Mouse (Mus musculus) heart, embryonic 10.5 days (tissue): ENCODE measurements at regions not wholly inside any gene's neighbourhood (a gene's known extent, or its start where the extent isn't known, plus 50 kb on each side); places are given as distances from the start of the nearest gene placed in this dataset.
"Not testable (repeated sequence)": the region's sequence is repeated elsewhere in the genome, so short reads cannot be mapped to it uniquely, and the experiment has no call there.

ENCODE experiments used
- DNase-seq: peaks from one replicate; pipeline ENCODE4 v3.0.0-alpha.2; 2017; ENCODE audit warnings: low spot score
- H3K27ac ChIP-seq: fragments of 300-500 bp; sonication (generic); 2 replicates; pipeline ENCODE4 v1.5.1; 2016; ENCODE audit warnings: mild to moderate bottlenecking
- H3K27me3 ChIP-seq: fragments of 300-500 bp; sonication (generic); 2 replicates; pipeline ENCODE4 v1.6.1; 2016; ENCODE audit warnings: mild to moderate bottlenecking; ENCODE audit not compliant: poor library complexity, insufficient read depth, severe bottlenecking
- H3K36me3 ChIP-seq: fragments of 300-500 bp; sonication (generic); 2 replicates; pipeline ENCODE4 v1.6.1; 2016; ENCODE audit warnings: mild to moderate bottlenecking, moderate library complexity
- H3K4me1 ChIP-seq: fragments of 300-500 bp; sonication (generic); 2 replicates; pipeline ENCODE4 v1.6.1; 2016; ENCODE audit warnings: mild to moderate bottlenecking
- H3K4me3 ChIP-seq: fragments of 300-500 bp; sonication (generic); 2 replicates; pipeline ENCODE4 v1.5.1; 2016; ENCODE audit warnings: mild to moderate bottlenecking, moderate library complexity
- H3K9me3 ChIP-seq: fragments of 300-500 bp; sonication (generic); 2 replicates; pipeline ENCODE4 v1.6.1; 2016; ENCODE audit warnings: mild to moderate bottlenecking, moderate library complexity
- WGBS: fragments of 180-500 bp; shearing (Covaris S2); methylation state at CpG from one replicate; pipeline ENCODE4 v1.1.7; 2016; 5-methylcytosine and 5-hydroxymethylcytosine counted together

DNA sequence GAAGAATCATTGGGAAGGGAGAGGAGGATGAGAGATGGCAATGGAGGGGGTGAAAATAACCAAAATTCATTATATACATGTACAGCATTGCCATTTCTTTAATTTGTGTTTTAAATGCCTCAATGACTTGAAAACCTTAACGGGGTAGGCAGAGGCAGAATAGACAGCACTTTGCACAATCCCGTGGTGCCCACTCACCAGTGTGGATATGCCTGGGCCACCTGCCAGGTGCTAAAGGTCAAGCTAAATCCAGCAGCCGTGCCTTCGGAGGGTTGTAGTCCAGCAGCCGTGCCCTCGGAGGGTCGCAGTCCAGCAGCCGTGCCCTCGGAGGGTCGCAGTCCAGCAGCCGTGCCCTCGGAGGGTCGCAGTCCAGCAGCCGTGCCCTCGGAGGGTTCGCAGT, 182.0 kb downstream of the Srek1 start:
- DNase-seq = no peak

DNA sequence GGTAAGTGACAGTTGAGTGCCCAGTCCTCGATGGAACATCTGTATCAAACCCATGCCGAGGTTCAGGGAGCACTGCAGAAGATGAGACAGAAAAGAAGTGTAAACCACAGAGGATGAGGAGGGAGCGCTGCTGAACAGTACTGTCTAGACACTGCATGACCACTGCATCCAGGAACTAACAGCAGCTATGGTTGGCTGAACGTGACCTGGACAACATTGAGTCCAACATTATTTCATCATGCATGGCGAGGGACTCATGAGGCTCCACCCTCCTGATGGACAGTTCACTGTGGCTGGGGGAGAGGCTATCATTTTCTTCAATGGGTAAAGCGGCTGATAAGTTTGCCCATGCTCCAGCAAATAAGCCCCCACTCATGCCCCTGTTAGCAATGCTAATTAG, 182.5 kb downstream of the Srek1 start:
- H3K9me3 ChIP-seq = no peaks in the 10 kb centered on the region
- H3K36me3 ChIP-seq = no peaks in the 10 kb centered on the region
- no peaks in the 10 kb centered on the region for H3K27me3 ChIP-seq
- DNase-seq = no peak
- H3K27ac ChIP-seq = no peak overlapping the region
- WGBS = 85% methylated on average over 6 of the region's 6 CpGs
- H3K4me1 ChIP-seq = 0 out of 2 replicates have a peak, but pooled peaks cover 4% of the 10 kb centered on the region
- H3K4me3 ChIP-seq = no peak overlapping the region

More for the DNA sequence above, 182.0 kb downstream of the Srek1 start:
- no peak overlapping the region for H3K4me3 ChIP-seq
- H3K9me3 ChIP-seq = no peaks in the 10 kb centered on the region
- 91% methylated on average over 16 of the region's 16 CpGs for WGBS
- no peak overlapping the region for H3K27ac ChIP-seq
- no peaks in the 10 kb centered on the region for H3K36me3 ChIP-seq
- H3K4me1 ChIP-seq = 0 out of 2 replicates have a peak, but pooled peaks cover 4% of the 10 kb centered on the region
- no peaks in the 10 kb centered on the region for H3K27me3 ChIP-seq

DNA sequence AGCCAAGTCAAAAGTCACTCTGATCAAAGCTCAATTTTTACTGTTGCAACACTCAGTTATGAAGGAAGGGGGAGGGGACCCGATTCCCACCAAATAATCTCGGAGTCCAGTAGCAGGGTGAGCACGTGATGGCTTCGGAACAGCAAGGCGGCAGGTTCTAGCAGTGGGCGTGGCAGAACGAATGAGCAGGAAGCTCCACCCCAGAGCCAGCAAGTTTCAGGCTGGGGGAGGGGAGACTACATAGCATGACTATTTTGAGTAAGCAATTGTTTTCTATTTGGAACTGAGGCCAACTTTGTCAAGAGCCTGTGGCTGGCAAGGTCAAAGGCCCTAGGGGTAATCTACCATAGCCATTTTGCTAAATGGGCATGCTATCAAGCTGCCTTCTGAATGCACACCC, 183.0 kb downstream of the Srek1 start:
- not testable (repeated sequence) for DNase-seq, H3K36me3 ChIP-seq, H3K4me1 ChIP-seq, H3K27me3 ChIP-seq, H3K9me3 ChIP-seq, H3K4me3 ChIP-seq, H3K27ac ChIP-seq
- 63% methylated on average over 7 of the region's 7 CpGs for WGBS

DNA sequence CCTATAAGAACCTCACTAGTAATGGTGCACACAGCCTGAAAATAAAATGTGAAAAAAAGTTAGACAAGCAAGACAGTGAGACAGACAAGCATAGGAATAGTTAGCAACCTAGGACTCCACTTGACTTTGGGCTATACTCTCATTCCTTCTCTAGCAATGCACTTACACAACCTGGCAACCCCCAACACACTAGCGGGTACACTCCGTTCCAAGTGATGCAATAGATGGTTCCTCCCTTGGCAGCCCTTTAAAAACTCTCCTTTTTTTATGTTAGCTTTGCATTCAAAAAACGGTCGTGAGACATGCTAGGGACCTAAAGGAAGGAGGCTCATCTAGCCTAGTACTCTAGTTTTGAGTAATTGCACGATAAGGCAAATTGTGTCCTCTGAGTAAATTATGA, 184.8 kb downstream of the Srek1 start:
- no peak for DNase-seq
- Histone ChIP-seq H3K27me3 (no peaks in the 10 kb centered on the region), H3K9me3 (no peaks in the 10 kb centered on the region), H3K27ac (no peak overlapping the region), H3K36me3 (no peaks in the 10 kb centered on the region), H3K4me3 (no peak overlapping the region), H3K4me1 (0 out of 2 replicates have a peak, but pooled peaks cover 4% of the 10 kb centered on the region)
- WGBS = 89% methylated on average over 5 of the region's 5 CpGs

DNA sequence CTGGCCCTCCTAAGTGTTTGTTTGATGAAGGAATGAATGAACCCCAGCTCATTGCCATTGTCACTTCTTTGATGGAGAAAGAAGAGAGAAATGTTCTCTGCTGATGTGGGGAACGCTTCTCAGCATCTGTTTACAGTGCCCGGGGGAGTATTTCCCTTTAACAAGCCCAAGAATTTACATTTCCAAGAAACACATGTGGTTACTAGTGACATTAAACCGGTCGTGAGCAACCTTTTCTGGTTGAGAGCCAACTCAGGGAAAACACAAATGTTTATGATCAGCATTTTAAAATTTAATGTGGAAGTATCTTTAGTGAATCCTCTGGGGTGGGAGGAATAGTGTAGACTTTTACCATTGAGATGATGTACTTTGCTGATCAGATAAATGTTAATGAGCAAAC, 197.6 kb downstream of the Srek1 start:
- no peaks in the 10 kb centered on the region for H3K4me1 ChIP-seq
- H3K9me3 ChIP-seq = no peaks in the 10 kb centered on the region
- WGBS = 67% methylated on average over 4 of the region's 4 CpGs
- no peaks in the 10 kb centered on the region for H3K36me3 ChIP-seq
- H3K27ac ChIP-seq = no peak overlapping the region
- H3K4me3 ChIP-seq = no peak overlapping the region
- DNase-seq = no peak
- H3K27me3 ChIP-seq = no peaks in the 10 kb centered on the region

DNA sequence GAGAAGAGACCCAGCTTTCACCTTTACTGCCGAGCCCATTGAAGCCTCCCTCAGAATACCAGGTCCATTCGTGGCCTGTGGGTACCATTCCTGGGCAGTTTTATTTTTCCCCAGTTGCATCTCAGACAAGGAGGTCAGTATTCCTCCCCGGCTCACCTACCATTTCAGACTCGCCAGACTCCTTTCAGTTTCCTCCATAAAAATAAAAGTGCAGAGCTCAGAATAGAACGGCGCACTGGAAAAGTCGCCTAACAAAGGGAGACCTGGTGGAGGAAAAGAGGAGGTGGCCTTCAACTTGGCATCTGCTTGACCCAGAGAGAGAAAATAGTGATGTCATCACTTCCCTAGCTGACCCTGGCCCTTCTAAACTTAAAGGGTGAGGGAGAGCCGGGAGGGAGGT, 209.7 kb downstream of the Srek1 start:
- WGBS = 74% methylated on average over 8 of the region's 8 CpGs
- no peak overlapping the region for H3K4me3 ChIP-seq
- H3K36me3 ChIP-seq = no peaks in the 10 kb centered on the region
- peaks cover 22% of the 10 kb centered on the region for H3K4me1 ChIP-seq
- no peaks in the 10 kb centered on the region for H3K27me3 ChIP-seq
- no peaks in the 10 kb centered on the region for H3K9me3 ChIP-seq
- no peak overlapping the region for H3K27ac ChIP-seq
- no peak for DNase-seq

DNA sequence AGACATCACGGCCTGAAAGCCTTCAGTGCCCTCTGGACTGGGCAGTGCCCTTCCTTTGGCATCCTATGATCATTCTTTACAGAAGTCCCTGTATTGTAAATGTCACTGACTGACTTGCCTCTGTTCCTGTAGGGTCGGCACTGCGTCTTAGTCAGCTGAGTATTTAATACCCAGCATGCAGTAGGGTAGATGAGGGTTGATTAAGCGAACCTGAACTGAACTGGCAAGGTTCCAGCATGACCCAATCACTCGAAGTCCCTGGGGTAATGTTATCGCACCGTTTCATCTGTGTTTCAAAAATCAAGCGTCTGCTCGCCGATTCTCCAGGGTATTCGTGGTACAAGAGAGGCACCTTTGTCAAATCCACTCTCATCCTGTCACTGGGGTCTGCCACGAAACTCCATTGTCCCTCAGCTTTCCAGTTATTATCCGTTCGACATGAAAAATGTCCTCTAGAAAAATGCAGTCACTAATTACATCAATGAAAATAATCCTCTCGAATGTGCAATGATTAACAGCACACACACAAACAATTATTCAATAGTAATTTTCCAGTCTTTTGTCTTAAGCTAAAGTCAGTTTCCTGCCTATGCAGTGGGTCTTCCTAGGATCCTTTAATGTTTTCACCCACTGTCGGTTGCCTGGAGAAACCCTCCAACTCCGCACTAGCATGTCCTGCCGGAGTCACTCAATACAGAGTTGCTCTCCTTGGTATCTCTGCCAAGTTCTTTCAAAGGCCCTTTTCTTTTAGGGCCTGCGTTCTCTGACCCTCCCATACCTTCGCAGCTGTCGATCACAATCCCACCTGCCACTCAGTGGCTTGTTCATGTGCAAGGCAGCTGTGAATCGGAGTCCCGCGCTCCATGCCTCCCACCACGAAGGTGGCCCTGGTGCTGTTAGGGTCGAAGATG, 212.4 kb downstream of the Srek1 start:
- H3K27ac ChIP-seq = no peak overlapping the region
- no peaks in the 10 kb centered on the region for H3K9me3 ChIP-seq
- H3K27me3 ChIP-seq = no peaks in the 10 kb centered on the region
- DNase-seq = no peak
- WGBS = 85% methylated on average over 26 of the region's 26 CpGs
- no peaks in the 10 kb centered on the region for H3K36me3 ChIP-seq
- H3K4me1 ChIP-seq = peaks cover 22% of the 10 kb centered on the region
- no peak overlapping the region for H3K4me3 ChIP-seq

DNA sequence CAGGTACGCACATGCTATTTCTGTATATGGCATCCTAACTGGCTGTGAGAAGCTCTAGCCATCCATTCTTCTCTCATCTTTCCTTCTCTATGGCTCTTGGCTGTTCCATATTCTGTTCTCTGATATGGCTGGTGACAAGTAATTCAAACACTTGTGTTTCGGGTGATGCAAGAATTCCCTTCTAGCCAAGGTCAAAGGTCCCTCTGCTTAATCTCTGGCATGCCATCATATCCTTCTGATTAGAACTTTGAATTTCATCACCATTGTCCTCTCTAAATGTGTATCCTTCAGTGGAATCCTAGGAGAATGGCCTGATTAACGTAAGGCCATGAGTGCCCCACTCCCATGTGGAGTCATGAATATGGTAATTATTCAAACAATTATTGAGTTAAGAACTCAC, 215.5 kb downstream of the Srek1 start:
- Histone ChIP-seq H3K36me3 (no peaks in the 10 kb centered on the region), H3K4me3 (no peak overlapping the region), H3K4me1 (peaks cover 8% of the 10 kb centered on the region; the same call in 1 of the 2 replicates), H3K27me3 (no peaks in the 10 kb centered on the region), H3K9me3 (no peaks in the 10 kb centered on the region), H3K27ac (no peak overlapping the region)
- WGBS = 64% methylated on average over 3 of the region's 3 CpGs
- no peak for DNase-seq

DNA sequence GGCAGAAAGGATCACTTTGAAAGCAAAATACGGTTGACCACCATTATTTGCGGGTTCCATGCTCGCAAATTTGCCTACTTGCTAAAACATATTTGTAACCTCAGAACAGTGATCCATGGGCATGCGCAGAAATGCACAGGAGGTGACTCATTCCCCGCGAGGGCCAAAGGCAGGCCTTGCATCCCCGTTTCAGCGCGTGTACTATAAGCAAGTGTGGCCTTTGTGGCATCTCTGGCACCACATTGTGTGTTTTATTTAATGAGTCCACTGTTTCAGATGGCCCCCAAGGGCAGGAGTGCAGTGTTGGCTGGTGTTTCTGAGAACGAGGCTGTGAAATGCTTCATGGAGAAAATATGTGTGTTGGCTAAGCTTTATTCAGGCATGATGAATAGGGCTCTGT, 205.3 kb upstream of the Mast4 start:
- H3K9me3 ChIP-seq = no peaks in the 10 kb centered on the region
- DNase-seq = no peak
- WGBS = 88% methylated on average over 10 of the region's 10 CpGs
- H3K27ac ChIP-seq = no peak overlapping the region
- no peaks in the 10 kb centered on the region for H3K4me1 ChIP-seq
- no peaks in the 10 kb centered on the region for H3K27me3 ChIP-seq
- no peaks in the 10 kb centered on the region for H3K36me3 ChIP-seq
- H3K4me3 ChIP-seq = no peak overlapping the region

DNA sequence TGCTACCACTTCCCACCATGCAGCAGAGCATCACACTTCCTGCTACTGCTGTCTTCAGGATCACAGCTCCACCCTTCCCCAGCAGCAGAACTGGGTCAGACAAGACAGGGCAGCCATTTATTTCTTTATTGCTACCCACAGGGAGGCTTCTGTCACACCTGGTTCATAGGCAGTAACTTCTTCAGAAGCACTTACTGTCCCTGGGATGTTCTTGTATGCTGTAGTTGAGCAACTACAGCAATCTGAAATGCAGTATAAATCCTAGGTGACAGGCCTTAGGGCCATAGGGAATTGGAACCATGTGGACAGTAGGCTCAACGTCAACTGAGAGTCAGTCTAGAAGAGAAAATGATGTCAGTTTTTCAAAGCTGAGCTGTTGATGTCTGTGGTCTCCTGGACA, 179.5 kb upstream of the Mast4 start:
- no peak overlapping the region for H3K27ac ChIP-seq
- no peaks in the 10 kb centered on the region for H3K4me1 ChIP-seq
- no peaks in the 10 kb centered on the region for H3K9me3 ChIP-seq
- H3K27me3 ChIP-seq = no peaks in the 10 kb centered on the region
- DNase-seq = no peak
- H3K36me3 ChIP-seq = no peaks in the 10 kb centered on the region
- no peak overlapping the region for H3K4me3 ChIP-seq
- WGBS = 78% methylated on average over 1 of the region's 1 CpGs

DNA sequence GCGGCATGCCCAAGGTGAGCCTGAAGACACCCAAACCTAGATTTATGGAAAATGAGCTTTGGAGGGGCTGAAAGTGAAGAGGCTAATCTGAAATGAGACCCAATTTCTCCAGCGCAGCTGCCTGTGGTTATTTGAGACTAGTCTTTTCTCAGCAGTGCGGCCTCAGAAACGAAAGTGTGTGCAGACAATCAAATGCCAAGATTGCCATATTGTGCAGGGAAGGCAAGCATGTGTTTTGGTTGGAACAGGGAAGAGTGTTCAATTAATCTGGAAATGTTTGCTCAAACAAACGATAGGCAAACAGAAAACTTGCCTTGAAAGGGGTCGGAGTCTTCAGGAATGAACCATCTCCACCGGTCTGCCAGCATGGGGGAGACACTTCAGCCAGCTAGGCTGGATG, 178.2 kb upstream of the Mast4 start:
- Histone ChIP-seq H3K27ac (no peak overlapping the region), H3K4me1 (no peaks in the 10 kb centered on the region), H3K4me3 (no peak overlapping the region), H3K27me3 (no peaks in the 10 kb centered on the region), H3K9me3 (no peaks in the 10 kb centered on the region), H3K36me3 (no peaks in the 10 kb centered on the region)
- DNase-seq = no peak
- WGBS = 87% methylated on average over 7 of the region's 7 CpGs

DNA sequence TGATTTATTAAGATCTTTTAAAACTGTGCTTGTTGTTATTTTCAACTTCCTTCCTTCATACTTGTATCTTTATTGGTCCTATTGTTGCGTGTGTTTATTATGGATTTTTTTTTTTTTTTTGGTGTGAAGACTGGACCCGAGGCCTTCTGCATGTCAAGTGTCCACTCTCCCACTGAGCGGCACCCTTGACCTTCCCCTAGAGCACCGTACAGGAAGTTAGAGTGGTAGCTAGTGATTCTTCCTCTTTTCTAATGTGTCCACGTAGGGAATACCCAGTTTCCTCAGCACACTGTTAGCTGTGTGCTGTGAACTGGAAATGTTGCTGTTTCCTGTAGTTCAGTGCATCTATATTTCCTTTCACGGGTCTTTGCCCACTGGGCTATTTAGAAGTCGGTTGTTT, 170.7 kb upstream of the Mast4 start:
- H3K27me3 ChIP-seq = no peaks in the 10 kb centered on the region
- no peak for DNase-seq
- no peak overlapping the region for H3K27ac ChIP-seq
- 0 out of 2 replicates have a peak, but pooled peaks cover 3% of the 10 kb centered on the region for H3K4me1 ChIP-seq
- no peak overlapping the region for H3K4me3 ChIP-seq
- no peaks in the 10 kb centered on the region for H3K36me3 ChIP-seq
- H3K9me3 ChIP-seq = no peaks in the 10 kb centered on the region
- WGBS = 74% methylated on average over 7 of the region's 7 CpGs

DNA sequence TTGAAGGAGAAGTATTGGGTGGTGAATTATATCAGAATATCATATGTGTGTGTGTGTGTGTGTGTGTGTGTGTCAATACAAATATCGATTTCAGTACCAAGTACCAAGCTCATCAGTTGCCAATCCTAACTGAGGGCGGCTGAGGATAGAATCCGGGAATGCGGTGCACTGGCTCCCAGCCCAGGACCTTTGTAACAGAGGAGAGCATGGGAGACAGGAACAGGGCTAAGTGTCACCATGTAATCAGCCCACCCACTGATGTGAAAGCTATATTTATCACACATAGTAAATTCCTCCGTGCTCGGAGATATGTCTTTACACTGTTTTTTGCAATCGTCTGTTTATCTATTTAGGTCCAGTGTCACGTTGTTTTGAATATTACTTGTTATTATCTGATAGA, 165.1 kb upstream of the Mast4 start:
- 0 out of 2 replicates have a peak, but pooled peaks cover 3% of the 10 kb centered on the region for H3K4me1 ChIP-seq
- H3K27ac ChIP-seq = no peak overlapping the region
- H3K9me3 ChIP-seq = no peaks in the 10 kb centered on the region
- 46% methylated on average over 8 of the region's 8 CpGs for WGBS
- no peak overlapping the region for H3K4me3 ChIP-seq
- H3K27me3 ChIP-seq = no peaks in the 10 kb centered on the region
- H3K36me3 ChIP-seq = no peaks in the 10 kb centered on the region
- DNase-seq = no peak
